ENCODE assay signal across 29 mouse cellular contexts in the genomic region with DNA sequence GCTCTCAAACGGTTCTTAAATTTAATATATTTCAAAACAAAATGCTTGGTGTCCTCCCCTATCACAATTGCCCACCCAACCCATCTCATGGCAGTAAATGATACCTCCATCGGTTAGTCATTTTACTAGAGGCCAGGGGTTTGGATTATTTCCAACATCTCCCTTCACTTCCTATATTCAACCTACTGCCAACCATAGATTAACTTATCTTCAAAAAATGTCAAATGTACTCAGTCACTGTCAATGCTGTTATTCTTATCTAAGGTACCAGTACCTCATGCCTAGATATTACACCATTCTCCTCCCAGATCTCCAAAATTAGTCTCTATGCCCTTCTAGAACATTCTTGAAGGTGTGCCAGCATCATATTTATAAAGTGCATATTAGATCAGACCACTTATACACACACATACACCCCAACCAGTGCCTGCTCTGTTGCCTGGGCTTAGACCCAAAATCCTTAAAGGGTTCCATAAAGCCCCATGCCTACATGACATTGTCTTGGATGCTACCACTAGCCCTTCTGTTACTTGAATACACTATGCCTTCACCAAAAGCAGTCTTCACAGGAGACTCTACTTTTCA.
A peak's percentile ranks its signal among the peaks of the same experiment; 100 is the strongest.
DNase-seq lines count a peak whose midpoint lies in the region; ATAC-seq and TF ChIP-seq lines count a peak whose summit lies in the region.
"Had no signal": no experiment of that assay in that cellular context is flagged by ENCODE, and none has a peak within 500 bp of the region (broad histone marks: within the 10 kb centered on the region; RNA-seq: fewer than 3 reads in every experiment).

No protein-coding gene starts in this region.

- 27% methylated on average over 2 of the region's 2 CpGs for WGBS in liver, embryonic 14.5 days (ENCODE audit: insufficient replicate concordance)
- 42% methylated on average over 2 of the region's 2 CpGs for WGBS in liver, embryonic 12.5 days (ENCODE audit: insufficient replicate concordance)
- WGBS in intestine, postnatal 0 days = 81% methylated on average over 2 of the region's 2 CpGs

- no peak overlapping the region for H3K4me3 ChIP-seq in liver, embryonic 14.5 days (ENCODE audit: insufficient read depth in 1 of 2, low read depth in 2 of 2, low read length in 2 of 2)
- no peak overlapping the region for H3K4me3 ChIP-seq in liver, embryonic 12.5 days
- no peak overlapping the region for H3K4me3 ChIP-seq in intestine, postnatal 0 days (ENCODE audit: low read depth, low read length)
- H3K4me3 ChIP-seq: gastrocnemius, adult 2 months; heart, embryonic 15.5 days; hindbrain, embryonic 10.5 days; hindbrain, embryonic 13.5 days had no signal

- no peaks in the 10 kb centered on the region for H3K9me3 ChIP-seq in liver, embryonic 14.5 days (ENCODE audit: control insufficient read depth, low read length)
- H3K9me3 ChIP-seq in liver, embryonic 12.5 days (replicated peaks) = no peaks in the 10 kb centered on the region
- H3K9me3 ChIP-seq in intestine, postnatal 0 days (ENCODE audit: control insufficient read depth) = no peaks in the 10 kb centered on the region
- H3K9me3 ChIP-seq: heart, embryonic 15.5 days; hindbrain, embryonic 10.5 days; hindbrain, embryonic 13.5 days had no signal

- no peak overlapping the region for H3K4me2 ChIP-seq in liver, embryonic 14.5 days (ENCODE audit: low read depth)
- no peak overlapping the region for H3K4me2 ChIP-seq in liver, embryonic 12.5 days
- H3K4me2 ChIP-seq in intestine, postnatal 0 days (replicated peaks; ENCODE audit: low read depth) = no peak overlapping the region
- H3K4me2 ChIP-seq: heart, embryonic 11.5 days; heart, embryonic 15.5 days; hindbrain, embryonic 13.5 days had no signal

- H3K4me1 ChIP-seq in liver, embryonic 14.5 days (replicated peaks; ENCODE audit: control insufficient read depth in 2 of 2, insufficient read depth in 2 of 2, low read length in 1 of 2) = no peaks in the 10 kb centered on the region
- no peaks in the 10 kb centered on the region for H3K4me1 ChIP-seq in liver, embryonic 12.5 days
- no peaks in the 10 kb centered on the region for H3K4me1 ChIP-seq in intestine, postnatal 0 days (replicated peaks; ENCODE audit: control insufficient read depth, insufficient read depth, low read length)

- no peaks in the 10 kb centered on the region for H3K36me3 ChIP-seq in liver, embryonic 14.5 days (replicated peaks; ENCODE audit: control insufficient read depth, insufficient read depth, low read depth)
- no peaks in the 10 kb centered on the region for H3K36me3 ChIP-seq in liver, embryonic 12.5 days
- no peaks in the 10 kb centered on the region for H3K36me3 ChIP-seq in intestine, postnatal 0 days (ENCODE audit: control insufficient read depth, insufficient read depth)
- H3K36me3 ChIP-seq: G1E; heart, embryonic 15.5 days; hindbrain, embryonic 10.5 days; hindbrain, embryonic 13.5 days had no signal

- intact Hi-C loops in left cerebral cortex, postnatal 4 days (cut with DNase I) = no loop called here

- no peak for ATAC-seq in liver, embryonic 14.5 days (ENCODE audit: insufficient read depth)
- no peak for ATAC-seq in liver, embryonic 12.5 days
- ATAC-seq in erythroid progenitor cell, adult 5-6 weeks (replicated peaks; ENCODE audit: low FRiP score, poor library complexity, severe bottlenecking) = peak; percentile 49; the same call in 1 of the 2 replicates
- ATAC-seq in megakaryocyte progenitor cell, adult 5-6 weeks (replicated peaks; ENCODE audit: poor library complexity) = peak; percentile 54
- no peak for ATAC-seq in intestine, postnatal 0 days
- ATAC-seq: activated CD4-positive, CD25-positive, alpha-beta regulatory T cell, adult 4 months; forebrain, embryonic 14.5 days; forebrain, postnatal 0 days; hindbrain, embryonic 16.5 days had no signal

- no peak overlapping the region for H3K27ac ChIP-seq in liver, embryonic 14.5 days
- H3K27ac ChIP-seq in liver, embryonic 12.5 days = no peak overlapping the region
- H3K27ac ChIP-seq in intestine, postnatal 0 days (ENCODE audit: low read depth, low read length) = no peak overlapping the region
- H3K27ac ChIP-seq: gastrocnemius, adult 2 months; heart, embryonic 15.5 days; hindbrain, embryonic 10.5 days; hindbrain, embryonic 13.5 days had no signal

- peak; percentile 56; the same call in 1 of the 2 replicates for TF ChIP-seq EP300 in liver, embryonic 14.5 days (IDR thresholded peaks at IDR 0.05; ENCODE audit: low read depth)

- H3K9ac ChIP-seq in liver, embryonic 14.5 days (replicated peaks) = no peak overlapping the region
- H3K9ac ChIP-seq in liver, embryonic 12.5 days = no peak overlapping the region
- H3K9ac ChIP-seq in intestine, postnatal 0 days (ENCODE audit: low read depth, low read length) = no peak overlapping the region
- H3K9ac ChIP-seq: forebrain, postnatal 0 days; heart, embryonic 15.5 days; hindbrain, embryonic 13.5 days had no signal

- H3K27me3 ChIP-seq in liver, embryonic 14.5 days (ENCODE audit: control insufficient read depth, insufficient read depth, low read length) = no peaks in the 10 kb centered on the region
- no peaks in the 10 kb centered on the region for H3K27me3 ChIP-seq in liver, embryonic 12.5 days (replicated peaks)
- H3K27me3 ChIP-seq in intestine, postnatal 0 days (replicated peaks; ENCODE audit: control insufficient read depth, insufficient read depth, low read length) = no peaks in the 10 kb centered on the region
- H3K27me3 ChIP-seq: CH12.LX had no signal

- TF ChIP-seq CTCF in liver, embryonic 14.5 days (IDR thresholded peaks at IDR 0.05; ENCODE audit: low read depth) = no peak
- no peak for TF ChIP-seq CTCF in intestine, postnatal 0 days (IDR thresholded peaks at IDR 0.05; ENCODE audit: low read depth)

- DNase-seq in liver, embryonic 14.5 days (ENCODE audit: low read depth in 3 of 3, low spot score in 3 of 3) = peak in 1 of 3 experiments; percentile 2
- peak; percentile 81 for DNase-seq in MEL-GATA-1-ER (ENCODE audit: extremely low read depth, low read depth)
- no peak for DNase-seq in left cerebral cortex, postnatal 4 days
- DNase-seq in cerebellum, postnatal 36 days = no peak
- DNase-seq: adrenal gland, adult 8-10 months; adrenal gland, postnatal 25 days; B cell, adult 2 months; cerebellum, adult 11-12 months; cerebellum, adult 8-10 months; cerebellum, postnatal 10 days; forebrain, postnatal 0 days; gastrocnemius, adult 2 months; gastrocnemius, postnatal 14 days; heart, adult 11 months; heart, postnatal 10 days; heart, postnatal 36 days had no signal

Comparison
In these comparisons a context has a peak if more than half of its experiments do, and no peak if none do; other contexts are left out.
1. ATAC-seq: peak in erythroid progenitor cell, adult 5-6 weeks (single experiment) and megakaryocyte progenitor cell, adult 5-6 weeks (single experiment); none in liver, embryonic 14.5 days (single experiment), liver, embryonic 12.5 days (single experiment) and intestine, postnatal 0 days (single experiment).